Mouse (Mus musculus): ENCODE measurements around the gene Git2.

The Git2 gene

GRCm38 (mm10) chr5:114702403-114703392 is 72.6 kb downstream of the Git2 start:
- Histone ChIP-seq H3K9me3 (ENCODE audit: low read length) (no peaks in the 10 kb centered on the region), H3K36me3 (ENCODE audit: insufficient read depth, low read length) (no peaks in the 10 kb centered on the region), H3K27me3 (ENCODE audit: insufficient read depth, low read length) (no peaks in the 10 kb centered on the region; the same call in 1 of the 2 replicates), H3K4me1 (replicated peaks; ENCODE audit: low read depth, low read length) (peaks cover 33% of the 10 kb centered on the region), H3K4me3 (replicated peaks; ENCODE audit: low read length) (no peak overlapping the region)
- TF ChIP-seq POU5F1 (IDR thresholded peaks at IDR 0.05; ENCODE audit: borderline replicate concordance, low read length) (no peak), CTCF (conservative IDR thresholded peaks at IDR 0.05; ENCODE audit: low read length) (no peak; the same call in 1 of the 2 replicates), NANOG (IDR thresholded peaks at IDR 0.05; ENCODE audit: borderline replicate concordance, low read length) (no peak)

DNA sequence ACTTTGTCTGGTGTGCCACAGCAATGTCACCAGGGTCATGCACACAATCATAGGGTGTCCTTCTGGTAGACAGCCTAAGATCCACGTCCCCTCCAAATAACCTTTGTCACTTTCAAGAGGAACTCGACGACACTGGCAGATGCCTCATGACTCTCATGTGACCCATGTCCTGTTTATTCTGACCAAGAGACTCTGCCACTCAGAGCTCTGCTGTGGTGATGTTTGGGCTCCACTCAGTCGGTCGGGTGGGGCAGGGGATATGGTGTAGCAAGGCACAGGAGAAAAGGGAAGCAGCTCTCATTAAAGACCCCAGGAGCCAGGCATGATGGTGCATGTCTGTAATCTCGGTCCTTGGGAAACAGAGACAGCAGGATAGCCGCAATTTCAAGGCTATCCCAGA is 76.3 kb downstream of the Git2 start:
- Histone ChIP-seq H3K27me3 (ENCODE audit: insufficient read depth, low read length) (peaks cover 5% of the 10 kb centered on the region; the same call in 1 of the 2 replicates), H3K9me3 (ENCODE audit: low read length) (no peaks in the 10 kb centered on the region), H3K4me3 (replicated peaks; ENCODE audit: low read length) (peak overlapping the region; percentile 71), H3K36me3 (ENCODE audit: insufficient read depth, low read length) (no peaks in the 10 kb centered on the region), H3K4me1 (replicated peaks; ENCODE audit: low read depth, low read length) (peaks cover 52% of the 10 kb centered on the region)
- TF ChIP-seq NANOG (IDR thresholded peaks at IDR 0.05; ENCODE audit: borderline replicate concordance, low read length): no peak
- no peak for TF ChIP-seq CTCF (conservative IDR thresholded peaks at IDR 0.05; ENCODE audit: low read length)
- no peak for TF ChIP-seq POU5F1 (IDR thresholded peaks at IDR 0.05; ENCODE audit: borderline replicate concordance, low read length)

DNA sequence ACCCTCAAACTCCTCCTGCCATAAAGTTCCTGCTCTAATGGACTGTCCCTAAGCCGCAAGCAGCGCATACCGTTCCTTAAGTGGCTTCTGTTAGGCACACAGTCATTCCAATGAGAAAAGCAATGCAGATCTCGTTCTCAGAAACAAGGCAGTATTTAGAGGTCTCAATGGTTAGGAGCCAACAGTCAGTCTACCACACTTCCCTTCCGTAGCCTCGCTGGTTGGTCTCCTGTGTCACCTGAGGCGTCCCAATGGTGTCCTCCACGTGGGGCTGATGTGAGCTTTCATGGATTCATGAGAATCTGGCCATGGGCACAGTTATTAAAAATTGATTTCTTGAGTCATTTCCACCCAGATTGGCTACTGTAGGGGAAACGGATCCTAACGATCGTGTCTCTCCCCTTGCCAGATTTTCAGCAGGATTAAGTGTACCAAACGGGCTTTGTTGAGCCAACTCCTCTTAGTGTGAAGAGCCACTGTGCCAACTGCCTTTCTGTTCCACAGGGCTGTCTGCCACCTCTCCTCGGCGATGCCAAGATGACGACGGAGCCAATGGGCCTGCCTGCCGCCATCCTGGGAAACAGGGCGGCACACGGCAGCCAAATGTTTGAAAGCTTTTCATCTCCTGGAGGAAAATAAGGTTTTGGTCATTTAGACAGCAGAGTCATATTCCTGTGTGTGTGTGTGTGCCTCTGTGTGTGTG is 77.1 kb downstream of the Git2 start:
- no peaks in the 10 kb centered on the region for H3K9me3 ChIP-seq (ENCODE audit: low read length)
- H3K4me1 ChIP-seq (replicated peaks; ENCODE audit: low read depth, low read length): peaks cover 49% of the 10 kb centered on the region
- 0 out of 2 replicates have a peak, but pooled peaks cover 13% of the 10 kb centered on the region for H3K27me3 ChIP-seq (ENCODE audit: insufficient read depth, low read length)
- H3K36me3 ChIP-seq (ENCODE audit: insufficient read depth, low read length): no peaks in the 10 kb centered on the region
- TF ChIP-seq NANOG (IDR thresholded peaks at IDR 0.05; ENCODE audit: borderline replicate concordance, low read length): no peak
- TF ChIP-seq POU5F1 (IDR thresholded peaks at IDR 0.05; ENCODE audit: borderline replicate concordance, low read length): no peak
- TF ChIP-seq CTCF (conservative IDR thresholded peaks at IDR 0.05; ENCODE audit: low read length): no peak
- H3K4me3 ChIP-seq (replicated peaks; ENCODE audit: low read length): no peak overlapping the region

DNA sequence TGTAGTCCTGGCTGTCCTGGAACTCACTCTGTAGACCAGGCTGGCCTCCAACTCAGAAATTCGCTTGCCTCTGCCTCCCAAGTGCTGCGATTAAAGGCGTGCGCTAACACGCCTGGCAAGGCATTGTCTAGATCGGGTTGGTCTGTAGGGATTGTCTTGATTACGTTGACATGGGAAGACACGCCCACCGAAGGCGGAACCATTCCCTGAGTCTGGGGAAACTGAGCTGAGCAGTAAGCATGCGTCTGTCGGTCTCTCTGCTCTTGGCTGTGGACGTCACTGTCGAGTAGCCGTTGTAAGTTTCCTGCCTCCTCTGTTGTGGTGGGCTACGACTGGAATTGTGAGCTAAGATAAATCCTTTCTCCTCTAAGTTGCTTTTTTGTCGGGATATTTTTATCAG is 78.4 kb downstream of the Git2 start:
- Histone ChIP-seq H3K4me3 (replicated peaks; ENCODE audit: low read length) (peak overlapping the region; percentile 55), H3K9me3 (ENCODE audit: low read length) (no peaks in the 10 kb centered on the region), H3K27me3 (ENCODE audit: insufficient read depth, low read length) (0 out of 2 replicates have a peak, but pooled peaks cover 13% of the 10 kb centered on the region), H3K36me3 (ENCODE audit: insufficient read depth, low read length) (no peaks in the 10 kb centered on the region), H3K4me1 (replicated peaks; ENCODE audit: low read depth, low read length) (peaks cover 44% of the 10 kb centered on the region)
- TF ChIP-seq POU5F1 (IDR thresholded peaks at IDR 0.05; ENCODE audit: borderline replicate concordance, low read length): no peak
- TF ChIP-seq CTCF (conservative IDR thresholded peaks at IDR 0.05; ENCODE audit: low read length): no peak
- no peak for TF ChIP-seq NANOG (IDR thresholded peaks at IDR 0.05; ENCODE audit: borderline replicate concordance, low read length)

- Histone ChIP-seq H3K36me3 (ENCODE audit: insufficient read depth, low read length) (no peaks in the 10 kb centered on the region), H3K27me3 (ENCODE audit: insufficient read depth, low read length) (0 out of 2 replicates have a peak, but pooled peaks cover 13% of the 10 kb centered on the region), H3K4me1 (replicated peaks; ENCODE audit: low read depth, low read length) (peaks cover 47% of the 10 kb centered on the region), H3K4me3 (replicated peaks; ENCODE audit: low read length) (no peak overlapping the region), H3K9me3 (ENCODE audit: low read length) (no peaks in the 10 kb centered on the region)
- TF ChIP-seq POU5F1 (IDR thresholded peaks at IDR 0.05; ENCODE audit: borderline replicate concordance, low read length) (no peak), NANOG (IDR thresholded peaks at IDR 0.05; ENCODE audit: borderline replicate concordance, low read length) (no peak), CTCF (conservative IDR thresholded peaks at IDR 0.05; ENCODE audit: low read length) (no peak)
Measured at GRCm38 (mm10) chr5:114695775-114696174, 79.5 kb downstream of the Git2 start.

- Histone ChIP-seq H3K4me3 (replicated peaks; ENCODE audit: low read length) (peak within 1 kb of the TSS; percentile 90), H3K27me3 (ENCODE audit: insufficient read depth, low read length) (0 out of 2 replicates have a peak, but pooled peaks cover 13% of the 10 kb centered on the region), H3K4me1 (replicated peaks; ENCODE audit: low read depth, low read length) (peaks cover 58% of the 10 kb centered on the region), H3K36me3 (ENCODE audit: insufficient read depth, low read length) (no peaks in the 10 kb centered on the region), H3K9me3 (ENCODE audit: low read length) (no peaks in the 10 kb centered on the region)
- TF ChIP-seq CTCF (conservative IDR thresholded peaks at IDR 0.05; ENCODE audit: low read length) (no peak), NANOG (IDR thresholded peaks at IDR 0.05; ENCODE audit: borderline replicate concordance, low read length) (no peak), POU5F1 (IDR thresholded peaks at IDR 0.05; ENCODE audit: borderline replicate concordance, low read length) (no peak)
Measured at GRCm38 (mm10) chr5:114690633-114691567, 84.4 kb downstream of the Git2 start, which contains the start of gene Gltp. TSS of gene Gltp (minus strand) at chr5:114690984.

- Histone ChIP-seq H3K9me3 (ENCODE audit: low read length) (no peaks in the 10 kb centered on the region), H3K27me3 (ENCODE audit: insufficient read depth, low read length) (0 out of 2 replicates have a peak, but pooled peaks cover 13% of the 10 kb centered on the region), H3K4me1 (replicated peaks; ENCODE audit: low read depth, low read length) (peaks cover 55% of the 10 kb centered on the region), H3K4me3 (replicated peaks; ENCODE audit: low read length) (peak overlapping the region; percentile 90), H3K36me3 (ENCODE audit: insufficient read depth, low read length) (no peaks in the 10 kb centered on the region)
- TF ChIP-seq CTCF (conservative IDR thresholded peaks at IDR 0.05; ENCODE audit: low read length) (no peak), NANOG (IDR thresholded peaks at IDR 0.05; ENCODE audit: borderline replicate concordance, low read length) (no peak), POU5F1 (IDR thresholded peaks at IDR 0.05; ENCODE audit: borderline replicate concordance, low read length) (no peak)
Measured at GRCm38 (mm10) chr5:114689700-114690366, 85.5 kb downstream of the Git2 start.
